Mouse (Mus musculus): ENCODE results near the gene Tsen54. TPM values are rescaled to one million over a fixed set of nuclear protein-coding genes. Genes with fewer than 3 reads are reported as not detected.
"Not testable (repeated sequence)": the region's sequence is repeated elsewhere in the genome, so short reads cannot be mapped to it uniquely, and the experiment has no call there.

Tsen54 gene
- polyA plus RNA-seq, 1 experiment, result 3.4 TPM

- peaks cover 61% of the 10 kb centered on the region for H3K4me1 ChIP-seq (ENCODE audit: control insufficient read depth)
- H3K36me3 ChIP-seq (ENCODE audit: control insufficient read depth), result peaks cover 49% of the 10 kb centered on the region
- TF ChIP-seq TAL1 (IDR thresholded peaks at IDR 0.05; ENCODE audit: low read length) (no peak), GATA1 (IDR thresholded peaks at IDR 0.05; ENCODE audit: low read length) (no peak)
- H3K4me3 ChIP-seq (replicated peaks), result no peak overlapping the region
- H3K9me3 ChIP-seq (ENCODE audit: control insufficient read depth, low read length), result peaks cover 2% of the 10 kb centered on the region; the same call in 1 of the 2 replicates
- H3K27me3 ChIP-seq (ENCODE audit: control insufficient read depth), result no peaks in the 10 kb centered on the region
Measured at GRCm38 (mm10) chr11:115843141-115843890, 28.8 kb downstream of the Tsen54 start.

DNA sequence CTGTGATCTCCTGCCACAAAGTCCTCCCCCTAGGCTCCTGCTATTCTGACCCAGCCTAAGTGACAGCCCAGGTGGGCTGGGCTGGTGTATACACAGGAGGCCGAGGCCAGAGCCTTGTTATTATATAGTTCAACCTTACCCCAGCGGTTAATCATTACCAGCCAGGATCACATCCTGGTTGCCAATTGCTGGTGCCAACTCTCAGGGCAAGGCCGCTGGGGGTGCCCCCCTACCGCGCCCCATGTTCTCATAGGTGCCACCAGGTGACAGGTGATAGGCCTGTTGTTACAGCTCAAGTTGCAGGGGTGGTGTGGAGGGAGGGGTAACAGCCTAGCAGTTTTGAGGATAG lies 29.3 kb downstream of the Tsen54 start:
- H3K9me3 ChIP-seq (ENCODE audit: control insufficient read depth, low read length), result peaks cover 2% of the 10 kb centered on the region; the same call in 1 of the 2 replicates
- peaks cover 55% of the 10 kb centered on the region for H3K4me1 ChIP-seq (ENCODE audit: control insufficient read depth)
- no peak overlapping the region for H3K4me3 ChIP-seq (replicated peaks)
- peaks cover 49% of the 10 kb centered on the region for H3K36me3 ChIP-seq (ENCODE audit: control insufficient read depth)
- no peaks in the 10 kb centered on the region for H3K27me3 ChIP-seq (ENCODE audit: control insufficient read depth)
- no peak for TF ChIP-seq GATA1 (IDR thresholded peaks at IDR 0.05; ENCODE audit: low read length)
- TF ChIP-seq TAL1 (IDR thresholded peaks at IDR 0.05; ENCODE audit: low read length), result no peak

- TF ChIP-seq GATA1 (IDR thresholded peaks at IDR 0.05; ENCODE audit: low read length) (no peak), TAL1 (IDR thresholded peaks at IDR 0.05; ENCODE audit: low read length) (no peak)
- no peaks in the 10 kb centered on the region for H3K27me3 ChIP-seq (ENCODE audit: control insufficient read depth)
- peaks cover 51% of the 10 kb centered on the region for H3K4me1 ChIP-seq (ENCODE audit: control insufficient read depth)
- H3K9me3 ChIP-seq (ENCODE audit: control insufficient read depth, low read length), result peaks cover 2% of the 10 kb centered on the region; the same call in 1 of the 2 replicates
- peaks cover 52% of the 10 kb centered on the region for H3K36me3 ChIP-seq (ENCODE audit: control insufficient read depth)
- no peak overlapping the region for H3K4me3 ChIP-seq (replicated peaks)
Measured at GRCm38 (mm10) chr11:115844240-115844639, 29.7 kb downstream of the Tsen54 start.

GRCm38 (mm10) chr11:115845819-115846218 lies 31.3 kb downstream of the Tsen54 start:
- TF ChIP-seq GATA1 (IDR thresholded peaks at IDR 0.05; ENCODE audit: low read length) (no peak), TAL1 (IDR thresholded peaks at IDR 0.05; ENCODE audit: low read length) (no peak)
- peaks cover 40% of the 10 kb centered on the region for H3K4me1 ChIP-seq (ENCODE audit: control insufficient read depth)
- peaks cover 63% of the 10 kb centered on the region for H3K36me3 ChIP-seq (ENCODE audit: control insufficient read depth)
- H3K9me3 ChIP-seq (ENCODE audit: control insufficient read depth, low read length), result peaks cover 8% of the 10 kb centered on the region; the same call in 1 of the 2 replicates
- H3K27me3 ChIP-seq (ENCODE audit: control insufficient read depth), result no peaks in the 10 kb centered on the region
- no peak overlapping the region for H3K4me3 ChIP-seq (replicated peaks)

DNA sequence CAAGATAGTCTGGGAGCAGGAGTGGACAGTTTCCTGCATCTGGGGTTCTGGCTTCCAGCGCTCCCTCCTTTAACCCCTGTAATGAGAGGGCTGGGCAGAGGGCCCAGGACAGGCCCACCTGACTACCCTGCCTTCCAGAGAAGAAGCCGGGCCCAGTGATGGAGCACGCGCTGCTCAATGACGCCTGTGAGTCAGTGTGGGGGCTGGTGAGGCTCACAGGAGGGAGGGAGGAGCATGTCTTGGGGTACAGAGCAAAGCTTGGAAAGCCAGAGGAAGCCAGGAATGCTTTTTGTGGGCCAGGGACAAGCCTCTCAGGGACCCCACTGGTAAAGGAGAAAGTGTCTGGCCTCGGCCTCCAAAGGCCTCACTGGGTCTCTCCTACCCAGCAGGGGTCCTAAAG lies 40.1 kb downstream of the Tsen54 start:
- H3K4me3 ChIP-seq (replicated peaks), result no peak overlapping the region
- peaks cover 10% of the 10 kb centered on the region for H3K4me1 ChIP-seq (ENCODE audit: control insufficient read depth)
- peaks cover 20% of the 10 kb centered on the region for H3K9me3 ChIP-seq (ENCODE audit: control insufficient read depth, low read length)
- H3K27me3 ChIP-seq (ENCODE audit: control insufficient read depth), result peaks cover 31% of the 10 kb centered on the region
- peaks cover 50% of the 10 kb centered on the region for H3K36me3 ChIP-seq (ENCODE audit: control insufficient read depth)
- no peak for TF ChIP-seq TAL1 (IDR thresholded peaks at IDR 0.05; ENCODE audit: low read length)
- TF ChIP-seq GATA1 (IDR thresholded peaks at IDR 0.05; ENCODE audit: low read length), result no peak

GRCm38 (mm10) chr11:115857146-115857545 lies 42.6 kb downstream of the Tsen54 start:
- Histone ChIP-seq H3K27me3 (ENCODE audit: control insufficient read depth) (peaks cover 56% of the 10 kb centered on the region), H3K4me1 (ENCODE audit: control insufficient read depth) (peaks cover 14% of the 10 kb centered on the region), H3K36me3 (ENCODE audit: control insufficient read depth) (peaks cover 28% of the 10 kb centered on the region), H3K9me3 (ENCODE audit: control insufficient read depth, low read length) (peaks cover 12% of the 10 kb centered on the region; the same call in 1 of the 2 replicates)
- H3K4me3 ChIP-seq (replicated peaks), result not testable (repeated sequence)

DNA sequence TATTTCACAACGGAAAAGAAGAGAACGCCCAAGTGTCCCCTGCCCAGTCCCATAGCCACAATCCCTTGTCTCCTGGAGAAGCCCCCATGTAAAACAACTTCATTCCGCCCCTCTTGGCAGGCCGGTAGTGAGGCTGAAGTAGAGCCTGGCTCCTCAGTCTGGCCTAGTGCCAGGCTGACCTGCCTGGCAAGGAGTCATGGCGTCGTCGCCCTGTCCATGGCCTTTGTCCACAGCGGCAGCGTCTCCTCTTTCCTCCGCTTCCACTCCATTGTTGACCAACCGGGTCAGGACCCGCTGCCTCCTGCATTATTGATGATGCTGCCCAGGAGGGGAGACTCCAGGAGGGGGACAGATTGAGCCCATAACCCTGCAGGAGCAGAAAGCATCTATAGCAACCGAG lies 43.4 kb downstream of the Tsen54 start:
- peaks cover 23% of the 10 kb centered on the region for H3K36me3 ChIP-seq (ENCODE audit: control insufficient read depth)
- peaks cover 14% of the 10 kb centered on the region for H3K4me1 ChIP-seq (ENCODE audit: control insufficient read depth)
- peaks cover 63% of the 10 kb centered on the region for H3K27me3 ChIP-seq (ENCODE audit: control insufficient read depth)
- H3K9me3 ChIP-seq (ENCODE audit: control insufficient read depth, low read length), result peaks cover 12% of the 10 kb centered on the region; the same call in 1 of the 2 replicates
- TF ChIP-seq TAL1 (IDR thresholded peaks at IDR 0.05; ENCODE audit: low read length) (no peak), GATA1 (IDR thresholded peaks at IDR 0.05; ENCODE audit: low read length) (no peak)
- H3K4me3 ChIP-seq (replicated peaks), result no peak overlapping the region

DNA sequence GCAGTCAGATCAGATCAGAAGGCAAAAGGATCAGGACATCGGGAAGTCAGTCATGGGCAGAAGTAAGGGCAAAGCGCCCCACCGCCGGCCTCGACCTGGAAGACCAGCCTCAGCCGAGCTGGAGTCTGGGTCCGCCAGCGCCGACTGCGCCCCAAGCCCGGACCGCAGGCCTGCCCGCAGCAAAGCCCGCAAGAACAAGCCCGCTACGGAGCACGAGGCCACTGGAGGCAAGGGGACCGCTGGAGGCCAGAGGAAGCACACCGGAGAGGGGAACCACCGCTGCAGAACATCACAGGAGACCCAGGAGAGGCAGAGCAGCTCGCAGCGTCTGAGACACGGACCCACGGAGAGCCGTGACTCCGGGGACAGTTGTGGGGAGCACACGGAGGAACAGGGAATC lies 43.8 kb downstream of the Tsen54 start, which contains the start of gene Myo15b:
Myo15b (plus strand) TSS at position 53 of the 400 bp plus-strand sequence.
- peaks cover 12% of the 10 kb centered on the region; the same call in 1 of the 2 replicates for H3K9me3 ChIP-seq (ENCODE audit: control insufficient read depth, low read length)
- H3K27me3 ChIP-seq (ENCODE audit: control insufficient read depth), result peaks cover 68% of the 10 kb centered on the region
- TF ChIP-seq GATA1 (IDR thresholded peaks at IDR 0.05; ENCODE audit: low read length), result no peak
- no peak for TF ChIP-seq TAL1 (IDR thresholded peaks at IDR 0.05; ENCODE audit: low read length)
- H3K4me1 ChIP-seq (ENCODE audit: control insufficient read depth), result peaks cover 14% of the 10 kb centered on the region
- peaks cover 18% of the 10 kb centered on the region for H3K36me3 ChIP-seq (ENCODE audit: control insufficient read depth)
- H3K4me3 ChIP-seq (replicated peaks), result peak within 1 kb of the TSS; percentile 3

GRCm38 (mm10) chr11:115859143-115859945 lies 44.8 kb downstream of the Tsen54 start:
- Histone ChIP-seq H3K27me3 (ENCODE audit: control insufficient read depth) (peaks cover 68% of the 10 kb centered on the region), H3K4me3 (replicated peaks) (peak overlapping the region; percentile 3), H3K4me1 (ENCODE audit: control insufficient read depth) (peaks cover 14% of the 10 kb centered on the region), H3K36me3 (ENCODE audit: control insufficient read depth) (peaks cover 9% of the 10 kb centered on the region), H3K9me3 (ENCODE audit: control insufficient read depth, low read length) (peaks cover 12% of the 10 kb centered on the region; the same call in 1 of the 2 replicates)
- TF ChIP-seq TAL1 (IDR thresholded peaks at IDR 0.05; ENCODE audit: low read length), result no peak
- TF ChIP-seq GATA1 (IDR thresholded peaks at IDR 0.05; ENCODE audit: low read length), result no peak

Data from erythroblast, embryonic 14.5 days (primary cell).